Mouse (Mus musculus): ENCODE data around the gene Tmem184a. TPM values are rescaled to one million over a fixed set of nuclear protein-coding genes. Genes with fewer than 3 reads are reported as not detected.

Gene Tmem184a
- polyA plus RNA-seq (2014; fragmentation: Nextera tagmentation; extraction: Ambion mirVana) = 0.92 and 1.5 TPM in 2 replicates

DNA sequence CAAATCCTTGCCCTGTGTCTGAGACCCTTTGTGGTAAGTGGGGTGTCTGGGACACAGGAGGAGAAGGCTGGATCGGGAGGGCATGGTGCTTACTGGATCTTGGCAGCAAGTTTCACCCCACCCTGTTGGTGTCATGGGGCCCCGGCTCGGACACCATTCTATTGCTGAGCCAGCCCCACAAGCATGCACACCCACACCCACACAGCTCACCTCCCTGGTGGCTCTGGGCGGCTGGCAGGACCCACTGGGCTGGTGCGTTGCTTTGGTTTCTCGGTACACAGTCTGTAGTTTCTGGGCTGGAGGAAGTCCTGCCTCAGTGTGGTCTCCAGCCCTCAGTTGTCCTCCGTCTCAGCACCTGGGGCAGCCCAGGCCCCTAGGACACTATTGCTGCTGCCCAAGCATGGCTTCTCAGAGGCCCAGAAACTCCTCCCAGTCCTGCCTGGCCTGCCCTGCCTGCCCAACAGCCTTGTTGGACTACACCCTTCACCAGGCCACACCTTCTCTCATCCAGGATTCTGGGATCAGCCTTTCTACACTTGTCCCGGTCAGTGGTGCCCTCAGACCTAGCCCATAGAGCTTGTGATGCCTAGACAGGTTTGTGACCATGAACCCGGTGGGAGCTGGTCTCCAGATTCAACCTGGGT lies at the start of gene Tmem184a:
Gene Tmem184a (minus strand): TSS at position 380 of the 644 bp plus-strand sequence.
- ATAC-seq (ENCODE audit: insufficient number of reproducible peaks, low FRiP score, low TSS enrichment, low read depth) = no peak
- Histone ChIP-seq H3K36me3 (ENCODE audit: control insufficient read depth, insufficient read depth, low read length) (peaks cover 7% of the 10 kb centered on the region; the same call in 1 of the 2 replicates), H3K27me3 (ENCODE audit: control insufficient read depth, insufficient read depth, low read length) (peaks cover 9% of the 10 kb centered on the region), H3K9me3 (ENCODE audit: control insufficient read depth, low read length) (no peaks in the 10 kb centered on the region), H3K4me3 (ENCODE audit: low read depth, low read length) (no peak within 1 kb of the TSS), H3K9ac (ENCODE audit: low read length) (no peak within 1 kb of the TSS), H3K4me1 (ENCODE audit: control insufficient read depth, insufficient read depth, low read length) (peaks cover 7% of the 10 kb centered on the region), H3K27ac (replicated peaks; ENCODE audit: low read depth, low read length) (no peak within 1 kb of the TSS), H3K4me2 (ENCODE audit: low read depth, severe bottlenecking) (no peak within 1 kb of the TSS)
- DNase-seq (ENCODE audit: low spot score) = no peak
- WGBS = 86% methylated on average over 9 of the region's 9 CpGs

DNA sequence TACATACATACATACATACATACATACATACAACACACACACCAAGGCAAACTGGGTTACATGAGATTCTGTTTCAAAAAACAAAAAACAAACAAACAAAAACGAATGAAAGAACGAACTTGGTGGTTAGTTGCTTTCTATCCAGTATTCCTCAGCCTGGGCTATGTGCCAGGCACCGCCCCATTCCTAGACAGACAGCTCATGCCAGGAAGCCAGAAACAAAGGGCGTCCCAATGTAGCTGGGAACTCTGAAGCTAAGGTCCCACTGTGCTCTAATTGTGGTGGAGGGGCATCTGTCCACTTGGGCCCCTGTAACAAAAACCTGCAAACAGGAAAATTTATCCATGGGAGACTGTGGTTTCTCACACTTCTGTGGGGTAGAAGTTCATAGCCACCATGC lies 43.0 kb upstream of the Tmem184a start:
- Histone ChIP-seq H3K36me3 (ENCODE audit: control insufficient read depth, insufficient read depth, low read length) (no peaks in the 10 kb centered on the region), H3K4me1 (ENCODE audit: control insufficient read depth, insufficient read depth, low read length) (no peaks in the 10 kb centered on the region), H3K9me3 (ENCODE audit: control insufficient read depth, low read length) (no peaks in the 10 kb centered on the region), H3K4me2 (ENCODE audit: low read depth, severe bottlenecking) (no peak overlapping the region), H3K9ac (ENCODE audit: low read length) (no peak overlapping the region), H3K27me3 (ENCODE audit: control insufficient read depth, insufficient read depth, low read length) (no peaks in the 10 kb centered on the region), H3K27ac (replicated peaks; ENCODE audit: low read depth, low read length) (no peak overlapping the region), H3K4me3 (ENCODE audit: low read depth, low read length) (no peak overlapping the region)
- ATAC-seq (ENCODE audit: insufficient number of reproducible peaks, low FRiP score, low TSS enrichment, low read depth) = no peak
- DNase-seq (ENCODE audit: low spot score) = no peak
- WGBS = 76% methylated on average over 4 of the region's 4 CpGs

DNA sequence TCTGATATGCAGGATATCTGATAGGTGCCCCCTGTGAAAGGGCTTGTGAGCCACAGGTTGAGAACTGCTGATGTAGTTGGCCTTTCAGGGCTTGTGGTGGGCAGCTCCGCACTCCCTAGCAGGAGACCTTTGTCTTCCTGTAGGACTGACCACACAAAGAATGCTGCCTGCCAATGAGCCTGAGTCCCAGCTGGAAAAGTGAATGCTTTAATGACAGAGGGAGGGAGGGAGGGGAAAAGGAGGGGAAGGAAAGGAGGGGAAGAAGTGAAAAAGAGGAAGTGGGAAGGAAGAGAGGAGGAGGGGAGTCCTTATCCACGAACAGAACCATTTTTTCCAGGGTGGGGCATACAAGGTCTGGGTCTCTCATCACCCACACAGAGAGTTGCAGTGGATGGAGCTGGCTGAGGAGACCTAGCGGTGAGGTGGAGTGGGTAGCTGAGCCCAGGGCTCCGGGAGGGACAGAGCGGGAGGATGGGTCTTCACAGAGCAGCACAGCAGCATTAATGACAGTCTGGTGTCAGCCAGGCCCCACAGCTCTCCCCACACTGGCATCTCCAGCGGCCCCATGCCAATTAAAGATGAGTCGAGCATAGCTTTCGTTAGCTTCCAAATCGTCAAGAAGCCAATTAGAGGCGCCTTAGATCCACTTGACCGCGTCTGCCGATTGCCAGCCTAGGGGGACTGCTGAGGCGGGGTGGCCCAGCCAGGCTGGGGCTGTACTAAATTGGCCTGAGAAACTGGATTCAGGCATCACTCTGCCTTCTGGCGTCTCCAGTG lies 40.8 kb upstream of the Tmem184a start:
- DNase-seq (ENCODE audit: low spot score) (no peak), ATAC-seq (ENCODE audit: insufficient number of reproducible peaks, low FRiP score, low TSS enrichment, low read depth) (no peak)
- H3K9me3 ChIP-seq (ENCODE audit: control insufficient read depth, low read length) = no peaks in the 10 kb centered on the region
- no peak overlapping the region for H3K9ac ChIP-seq (ENCODE audit: low read length)
- no peak overlapping the region for H3K27ac ChIP-seq (replicated peaks; ENCODE audit: low read depth, low read length)
- 50% methylated on average over 15 of the region's 15 CpGs for WGBS
- H3K4me2 ChIP-seq (ENCODE audit: low read depth, severe bottlenecking) = no peak overlapping the region
- no peak overlapping the region for H3K4me3 ChIP-seq (ENCODE audit: low read depth, low read length)
- no peaks in the 10 kb centered on the region for H3K36me3 ChIP-seq (ENCODE audit: control insufficient read depth, insufficient read depth, low read length)
- H3K27me3 ChIP-seq (ENCODE audit: control insufficient read depth, insufficient read depth, low read length) = no peaks in the 10 kb centered on the region
- H3K4me1 ChIP-seq (ENCODE audit: control insufficient read depth, insufficient read depth, low read length) = no peaks in the 10 kb centered on the region

GRCm38 (mm10) chr5:139849626-139850320 lies 30.1 kb upstream of the Tmem184a start:
- Histone ChIP-seq H3K27ac (replicated peaks; ENCODE audit: low read depth, low read length) (no peak overlapping the region), H3K4me2 (ENCODE audit: low read depth, severe bottlenecking) (no peak overlapping the region), H3K4me3 (ENCODE audit: low read depth, low read length) (no peak overlapping the region), H3K27me3 (ENCODE audit: control insufficient read depth, insufficient read depth, low read length) (no peaks in the 10 kb centered on the region), H3K36me3 (ENCODE audit: control insufficient read depth, insufficient read depth, low read length) (no peaks in the 10 kb centered on the region), H3K9ac (ENCODE audit: low read length) (no peak overlapping the region), H3K4me1 (ENCODE audit: control insufficient read depth, insufficient read depth, low read length) (no peaks in the 10 kb centered on the region), H3K9me3 (ENCODE audit: control insufficient read depth, low read length) (peaks cover 2% of the 10 kb centered on the region; the same call in 1 of the 2 replicates)
- no peak for DNase-seq (ENCODE audit: low spot score)
- no peak for ATAC-seq (ENCODE audit: insufficient number of reproducible peaks, low FRiP score, low TSS enrichment, low read depth)
- 84% methylated on average over 12 of the region's 12 CpGs for WGBS

DNA sequence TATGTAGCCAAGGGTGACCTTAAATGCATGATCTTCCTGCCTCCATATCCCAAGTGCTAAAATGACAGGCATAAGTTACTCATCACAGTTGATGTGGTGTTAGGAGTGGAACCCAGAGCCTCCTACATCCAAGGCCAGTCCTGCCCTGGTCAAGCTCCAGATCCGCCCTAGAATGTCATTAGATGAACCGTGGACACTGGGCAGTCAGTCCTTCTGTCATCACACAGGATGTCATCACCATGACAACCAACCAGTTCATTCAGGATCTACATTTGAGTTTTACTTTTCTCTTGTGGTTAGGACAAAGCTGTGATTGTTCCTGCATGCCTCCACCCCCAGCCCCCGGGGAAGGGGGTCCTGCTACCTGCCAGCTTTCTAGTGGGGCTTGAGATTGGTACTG lies 19.4 kb upstream of the Tmem184a start:
- ATAC-seq (ENCODE audit: insufficient number of reproducible peaks, low FRiP score, low TSS enrichment, low read depth) (no peak), DNase-seq (ENCODE audit: low spot score) (no peak)

GRCm38 (mm10) chr5:139838476-139838892 lies 18.8 kb upstream of the Tmem184a start:
- H3K9ac ChIP-seq (ENCODE audit: low read length) = no peak overlapping the region
- no peaks in the 10 kb centered on the region for H3K9me3 ChIP-seq (ENCODE audit: control insufficient read depth, low read length)
- WGBS = 24% methylated on average over 2 of the region's 2 CpGs
- no peaks in the 10 kb centered on the region for H3K27me3 ChIP-seq (ENCODE audit: control insufficient read depth, insufficient read depth, low read length)
- 0 out of 2 replicates have a peak, but pooled peaks have one; percentile 54 for ATAC-seq (ENCODE audit: insufficient number of reproducible peaks, low FRiP score, low TSS enrichment, low read depth)
- H3K4me1 ChIP-seq (ENCODE audit: control insufficient read depth, insufficient read depth, low read length) = no peaks in the 10 kb centered on the region
- no peak overlapping the region for H3K4me3 ChIP-seq (ENCODE audit: low read depth, low read length)
- no peak overlapping the region for H3K27ac ChIP-seq (replicated peaks; ENCODE audit: low read depth, low read length)
- H3K36me3 ChIP-seq (ENCODE audit: control insufficient read depth, insufficient read depth, low read length) = no peaks in the 10 kb centered on the region
- peak; percentile 84 for DNase-seq (ENCODE audit: low spot score)
- H3K4me2 ChIP-seq (ENCODE audit: low read depth, severe bottlenecking) = no peak overlapping the region

More for the DNA sequence above, 19.4 kb upstream of the Tmem184a start:
- Histone ChIP-seq H3K9ac (ENCODE audit: low read length) (no peak overlapping the region), H3K4me3 (ENCODE audit: low read depth, low read length) (no peak overlapping the region), H3K36me3 (ENCODE audit: control insufficient read depth, insufficient read depth, low read length) (no peaks in the 10 kb centered on the region), H3K27ac (replicated peaks; ENCODE audit: low read depth, low read length) (no peak overlapping the region), H3K4me2 (ENCODE audit: low read depth, severe bottlenecking) (no peak overlapping the region), H3K9me3 (ENCODE audit: control insufficient read depth, low read length) (no peaks in the 10 kb centered on the region), H3K27me3 (ENCODE audit: control insufficient read depth, insufficient read depth, low read length) (no peaks in the 10 kb centered on the region), H3K4me1 (ENCODE audit: control insufficient read depth, insufficient read depth, low read length) (no peaks in the 10 kb centered on the region)
- WGBS = 67% methylated on average over 3 of the region's 3 CpGs

DNA sequence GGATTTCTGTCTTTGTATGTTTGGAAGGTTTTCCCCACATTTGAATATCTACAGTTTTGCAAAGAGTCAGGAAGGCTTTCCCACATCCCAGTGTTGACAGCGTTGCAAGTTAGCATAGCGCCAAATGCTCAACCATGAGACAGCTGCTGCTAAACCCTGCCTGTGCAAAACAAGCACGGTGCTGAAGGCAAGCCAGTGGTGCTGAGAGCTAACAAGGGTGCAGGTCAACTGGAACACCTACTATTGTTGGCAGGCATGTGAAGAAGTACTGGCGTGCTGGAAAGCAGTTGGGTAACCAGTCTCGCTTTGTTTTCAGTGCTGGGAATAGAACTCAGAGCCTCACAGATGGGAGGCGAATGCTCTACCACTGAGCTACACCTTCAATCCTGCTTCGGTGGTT lies 16.0 kb upstream of the Tmem184a start:
- ATAC-seq (ENCODE audit: insufficient number of reproducible peaks, low FRiP score, low TSS enrichment, low read depth) (no peak), DNase-seq (ENCODE audit: low spot score) (no peak)
- Histone ChIP-seq H3K4me2 (ENCODE audit: low read depth, severe bottlenecking) (no peak overlapping the region), H3K27ac (replicated peaks; ENCODE audit: low read depth, low read length) (no peak overlapping the region), H3K9ac (ENCODE audit: low read length) (no peak overlapping the region), H3K9me3 (ENCODE audit: control insufficient read depth, low read length) (no peaks in the 10 kb centered on the region), H3K36me3 (ENCODE audit: control insufficient read depth, insufficient read depth, low read length) (no peaks in the 10 kb centered on the region), H3K27me3 (ENCODE audit: control insufficient read depth, insufficient read depth, low read length) (no peaks in the 10 kb centered on the region), H3K4me3 (ENCODE audit: low read depth, low read length) (no peak overlapping the region), H3K4me1 (ENCODE audit: control insufficient read depth, insufficient read depth, low read length) (no peaks in the 10 kb centered on the region)
- WGBS = 86% methylated on average over 7 of the region's 7 CpGs

DNA sequence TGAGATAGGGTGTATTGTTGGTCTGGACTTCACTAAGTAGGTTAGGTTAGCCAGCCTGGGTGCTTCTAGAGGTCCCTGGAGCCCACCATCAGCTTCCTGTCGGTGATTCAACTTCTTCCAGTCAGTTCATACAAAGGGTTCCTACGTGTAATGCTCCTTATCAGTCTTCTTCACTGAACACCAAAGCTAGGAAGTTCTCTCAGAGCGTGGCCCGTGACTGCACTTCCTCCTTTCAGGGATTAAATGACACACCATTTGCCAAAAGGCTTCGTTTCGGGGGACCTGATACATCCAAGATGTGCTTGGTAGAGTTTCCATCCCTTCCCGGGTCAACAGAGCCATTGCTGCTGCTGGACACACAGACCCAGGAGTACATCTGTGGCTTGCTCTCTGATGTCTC lies 12.4 kb upstream of the Tmem184a start:
- Histone ChIP-seq H3K4me1 (ENCODE audit: control insufficient read depth, insufficient read depth, low read length) (no peaks in the 10 kb centered on the region), H3K36me3 (ENCODE audit: control insufficient read depth, insufficient read depth, low read length) (no peaks in the 10 kb centered on the region), H3K9me3 (ENCODE audit: control insufficient read depth, low read length) (no peaks in the 10 kb centered on the region), H3K4me2 (ENCODE audit: low read depth, severe bottlenecking) (no peak overlapping the region; the same call in 1 of the 2 replicates), H3K4me3 (ENCODE audit: low read depth, low read length) (no peak overlapping the region), H3K9ac (ENCODE audit: low read length) (no peak overlapping the region), H3K27me3 (ENCODE audit: control insufficient read depth, insufficient read depth, low read length) (no peaks in the 10 kb centered on the region), H3K27ac (replicated peaks; ENCODE audit: low read depth, low read length) (no peak overlapping the region)
- WGBS = 80% methylated on average over 7 of the region's 7 CpGs
- DNase-seq (ENCODE audit: low spot score) (no peak), ATAC-seq (ENCODE audit: insufficient number of reproducible peaks, low FRiP score, low TSS enrichment, low read depth) (no peak)
